Mouse (Mus musculus): ENCODE data around the gene Hist1h2ae. TPM values are rescaled to one million over a fixed set of nuclear protein-coding genes. Genes with fewer than 3 reads are reported as not detected.
A peak's percentile ranks its signal among the peaks of the same experiment; 100 is the strongest.

Hist1h2ae gene
- total and polyA plus RNA-seq, 2 experiments, result 0.57 to 2.8 TPM

- Histone ChIP-seq H3K27me3 (ENCODE audit: control insufficient read depth, insufficient read depth, low read length) (no peaks in the 10 kb centered on the region), H3K9ac (ENCODE audit: low read depth, low read length) (no peak overlapping the region), H3K4me1 (ENCODE audit: control insufficient read depth, insufficient read depth, low read length) (0 out of 2 replicates have a peak, but pooled peaks cover 2% of the 10 kb centered on the region), H3K4me3 (ENCODE audit: insufficient read depth, low read depth, low read length) (no peak overlapping the region), H3K79me2 (ENCODE audit: control insufficient read depth, insufficient read depth, low read length) (no peaks in the 10 kb centered on the region), H3K36me3 (ENCODE audit: control insufficient read depth, insufficient read depth, low read length) (no peaks in the 10 kb centered on the region), H3K27ac (replicated peaks; ENCODE audit: insufficient read depth, low read depth, low read length) (no peak overlapping the region)
- 44% methylated on average over 3 of the region's 3 CpGs for WGBS
- DNase-seq (ENCODE audit: extremely low read depth, low read depth, low spot score), result no peak
- TF ChIP-seq CTCF (IDR thresholded peaks at IDR 0.05; ENCODE audit: low read depth, low read length) (no peak), POLR2A (IDR thresholded peaks at IDR 0.05; ENCODE audit: extremely low read depth, insufficient read depth, low read length) (no peak)
These were observed 14.1 kb downstream of the Hist1h2ae start for GRCm38 (mm10) chr13:23556906-23557305.

- peak; percentile 91 for DNase-seq (ENCODE audit: extremely low read depth, low read depth, low spot score)
- under 1% methylated on average over 18 of the region's 18 CpGs for WGBS
- Histone ChIP-seq H3K27me3 (ENCODE audit: control insufficient read depth, insufficient read depth, low read length) (no peaks in the 10 kb centered on the region), H3K79me2 (ENCODE audit: control insufficient read depth, insufficient read depth, low read length) (no peaks in the 10 kb centered on the region), H3K27ac (replicated peaks; ENCODE audit: insufficient read depth, low read depth, low read length) (peak overlapping the region; percentile 24), H3K36me3 (ENCODE audit: control insufficient read depth, insufficient read depth, low read length) (no peaks in the 10 kb centered on the region), H3K9ac (ENCODE audit: low read depth, low read length) (peak overlapping the region; percentile 43), H3K4me3 (ENCODE audit: insufficient read depth, low read depth, low read length) (peak overlapping the region; percentile 66), H3K4me1 (ENCODE audit: control insufficient read depth, insufficient read depth, low read length) (0 out of 2 replicates have a peak, but pooled peaks cover 2% of the 10 kb centered on the region)
- TF ChIP-seq CTCF (IDR thresholded peaks at IDR 0.05; ENCODE audit: low read depth, low read length), result no peak
- no peak for TF ChIP-seq POLR2A (IDR thresholded peaks at IDR 0.05; ENCODE audit: extremely low read depth, insufficient read depth, low read length)
These were observed 15.1 kb downstream of the Hist1h2ae start for GRCm38 (mm10) chr13:23555839-23556416.

- TF ChIP-seq CTCF (IDR thresholded peaks at IDR 0.05; ENCODE audit: low read depth, low read length), result no peak
- peak; percentile 90 for TF ChIP-seq POLR2A (IDR thresholded peaks at IDR 0.05; ENCODE audit: extremely low read depth, insufficient read depth, low read length)
- Histone ChIP-seq H3K27me3 (ENCODE audit: control insufficient read depth, insufficient read depth, low read length) (no peaks in the 10 kb centered on the region), H3K4me1 (ENCODE audit: control insufficient read depth, insufficient read depth, low read length) (no peaks in the 10 kb centered on the region; the same call in 1 of the 2 replicates), H3K9ac (ENCODE audit: low read depth, low read length) (peak overlapping the region; percentile 43), H3K36me3 (ENCODE audit: control insufficient read depth, insufficient read depth, low read length) (no peaks in the 10 kb centered on the region), H3K79me2 (ENCODE audit: control insufficient read depth, insufficient read depth, low read length) (no peaks in the 10 kb centered on the region), H3K27ac (replicated peaks; ENCODE audit: insufficient read depth, low read depth, low read length) (peak overlapping the region; percentile 27), H3K4me3 (ENCODE audit: insufficient read depth, low read depth, low read length) (peak overlapping the region; percentile 66)
- WGBS, result under 1% methylated on average over 54 of the region's 54 CpGs
- peak; percentile 80 for DNase-seq (ENCODE audit: extremely low read depth, low read depth, low spot score)
These were observed 15.8 kb downstream of the Hist1h2ae start for GRCm38 (mm10) chr13:23554925-23555838.

GRCm38 (mm10) chr13:23554393-23554792, 16.6 kb downstream of the Hist1h2ae start:
- no peaks in the 10 kb centered on the region for H3K27me3 ChIP-seq (ENCODE audit: control insufficient read depth, insufficient read depth, low read length)
- H3K36me3 ChIP-seq (ENCODE audit: control insufficient read depth, insufficient read depth, low read length), result no peaks in the 10 kb centered on the region
- WGBS, result 9% methylated on average over 9 of the region's 9 CpGs
- H3K4me3 ChIP-seq (ENCODE audit: insufficient read depth, low read depth, low read length), result no peak overlapping the region; the same call in 1 of the 2 replicates
- peak; percentile 29 for DNase-seq (ENCODE audit: extremely low read depth, low read depth, low spot score)
- TF ChIP-seq POLR2A (IDR thresholded peaks at IDR 0.05; ENCODE audit: extremely low read depth, insufficient read depth, low read length) (no peak), CTCF (IDR thresholded peaks at IDR 0.05; ENCODE audit: low read depth, low read length) (no peak)
- no peak overlapping the region for H3K27ac ChIP-seq (replicated peaks; ENCODE audit: insufficient read depth, low read depth, low read length)
- H3K79me2 ChIP-seq (ENCODE audit: control insufficient read depth, insufficient read depth, low read length), result no peaks in the 10 kb centered on the region
- no peaks in the 10 kb centered on the region; the same call in 1 of the 2 replicates for H3K4me1 ChIP-seq (ENCODE audit: control insufficient read depth, insufficient read depth, low read length)
- no peak overlapping the region for H3K9ac ChIP-seq (ENCODE audit: low read depth, low read length)

GRCm38 (mm10) chr13:23552962-23553361, 18.1 kb downstream of the Hist1h2ae start, which contains the start of gene Hist1h1d:
Gene Hist1h1d (plus strand): TSS chr13:23553262.
- Histone ChIP-seq H3K27me3 (ENCODE audit: control insufficient read depth, insufficient read depth, low read length) (no peaks in the 10 kb centered on the region), H3K36me3 (ENCODE audit: control insufficient read depth, insufficient read depth, low read length) (no peaks in the 10 kb centered on the region), H3K9ac (ENCODE audit: low read depth, low read length) (no peak within 1 kb of the TSS), H3K4me1 (ENCODE audit: control insufficient read depth, insufficient read depth, low read length) (no peaks in the 10 kb centered on the region; the same call in 1 of the 2 replicates), H3K27ac (replicated peaks; ENCODE audit: insufficient read depth, low read depth, low read length) (no peak within 1 kb of the TSS), H3K79me2 (ENCODE audit: control insufficient read depth, insufficient read depth, low read length) (no peaks in the 10 kb centered on the region), H3K4me3 (ENCODE audit: insufficient read depth, low read depth, low read length) (no peak within 1 kb of the TSS)
- no peak for TF ChIP-seq CTCF (IDR thresholded peaks at IDR 0.05; ENCODE audit: low read depth, low read length)
- TF ChIP-seq POLR2A (IDR thresholded peaks at IDR 0.05; ENCODE audit: extremely low read depth, insufficient read depth, low read length), result no peak
- DNase-seq (ENCODE audit: extremely low read depth, low read depth, low spot score), result no peak

Data from liver, adult 2 months (tissue).